Mouse (Mus musculus) liver, postnatal 0 days (tissue): ENCODE data around the gene Xkr7.

Experiments used
- CTCF ChIP-seq: sonication (generic); IDR thresholded peaks from 2 replicates; pipeline ENCODE4 v1.5.1; 2016; ENCODE audit warnings: antibody characterized with exemption, low read depth
- EP300 ChIP-seq: IDR thresholded peaks from 2 replicates; pipeline ENCODE4 v1.6.1; 2016; ENCODE audit warnings: antibody characterized with exemption, low read depth, mild to moderate bottlenecking

DNA sequence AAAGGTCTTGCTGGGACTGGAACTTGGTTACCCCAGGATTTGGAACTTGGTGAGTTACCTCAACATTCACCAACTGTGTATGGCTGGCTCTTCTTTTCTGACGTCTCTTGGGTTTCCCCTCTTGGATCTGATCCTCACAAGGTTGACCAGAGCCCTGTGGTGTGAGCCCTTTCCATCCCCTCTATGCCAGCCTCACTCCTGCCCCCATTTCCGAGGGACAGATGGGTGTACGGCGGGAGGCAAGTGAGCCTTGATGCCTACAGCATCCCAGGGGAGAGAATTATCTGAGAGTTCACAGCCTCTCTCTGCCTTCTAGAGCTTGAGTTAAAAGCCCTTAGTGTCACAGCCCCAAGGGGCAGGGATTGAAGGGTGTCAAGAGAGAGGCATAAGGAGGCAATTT lies 4.2 kb upstream of the Xkr7 start:
- TF ChIP-seq CTCF (no peak), EP300 (no peak)
